Mouse (Mus musculus) E14TG2a.4 (cell line): ENCODE results near the gene Nfkb2.

Experiments used
- CTCF ChIP-seq: conservative IDR thresholded peaks from 2 replicates; pipeline ENCODE4 v1.5.1; 2014; ENCODE audit warnings: low read length
- NANOG ChIP-seq: IDR thresholded peaks from 2 replicates; pipeline ENCODE4 v1.6.1; 2014; ENCODE audit warnings: borderline replicate concordance, low read length, mixed read lengths

- TF ChIP-seq NANOG (no peak), CTCF (no peak)
Observed at GRCm38 (mm10) chr19:46328081-46329030, 24.2 kb downstream of the Nfkb2 start, which contains the start of gene Fbxl15.
